ENCODE assay signal across 8 mouse cellular contexts in genomic region chr3:89244982-89245687, GRCm38 (mm10). TPM values are rescaled to one million over a fixed set of nuclear protein-coding genes. Genes with fewer than 3 reads are reported as not detected.
DNase-seq lines count a peak whose midpoint lies in the region; ATAC-seq lines count a peak whose summit lies in the region.

No protein-coding gene starts in this region.

- H3K9me3 ChIP-seq in hindbrain, embryonic 13.5 days, result no peaks in the 10 kb centered on the region
- H3K9me3 ChIP-seq in limb, embryonic 15.5 days, result no peaks in the 10 kb centered on the region

- peak overlapping the region; percentile 93 for H3K4me2 ChIP-seq in hindbrain, embryonic 13.5 days
- H3K4me2 ChIP-seq in limb, embryonic 15.5 days, result peak overlapping the region; percentile 82

- WGBS in hindbrain, embryonic 13.5 days, result under 1% methylated on average over 15 of the region's 26 CpGs
- 1% methylated on average over 19 of the region's 26 CpGs for WGBS in limb, embryonic 15.5 days

- DNase-seq in adrenal gland, postnatal 14 days, result peak; percentile 60
- DNase-seq in adrenal gland, postnatal 4 days (ENCODE audit: low spot score in 2 of 2), result no peak
- DNase-seq in A20 (ENCODE audit: low read depth, low spot score), result peak; percentile 80
- peak; percentile 66 for DNase-seq in cerebellum, adult 9-10 months
- peak; percentile 72 for DNase-seq in right cerebral cortex, adult 18-20 months
- DNase-seq in gastrocnemius, postnatal 25 days, result no peak

- H3K9ac ChIP-seq in hindbrain, embryonic 13.5 days, result peak overlapping the region; percentile 88
- peak overlapping the region; percentile 39; the same call in 1 of the 2 replicates for H3K9ac ChIP-seq in limb, embryonic 15.5 days

- H3K27ac ChIP-seq in hindbrain, embryonic 13.5 days, result peak overlapping the region; percentile 98
- peak overlapping the region; percentile 86 for H3K27ac ChIP-seq in limb, embryonic 15.5 days

- ATAC-seq in hindbrain, embryonic 13.5 days (ENCODE audit: low FRiP score), result peak; percentile 67
- ATAC-seq in limb, embryonic 15.5 days (ENCODE audit: insufficient number of reproducible peaks, low FRiP score, low TSS enrichment, low read depth), result 0 out of 2 replicates have a peak, but pooled peaks have one; percentile 5

- H3K4me1 ChIP-seq in hindbrain, embryonic 13.5 days (replicated peaks), result peaks cover 50% of the 10 kb centered on the region
- H3K4me1 ChIP-seq in limb, embryonic 15.5 days, result peaks cover 37% of the 10 kb centered on the region

- no peaks in the 10 kb centered on the region for H3K27me3 ChIP-seq in hindbrain, embryonic 13.5 days
- H3K27me3 ChIP-seq in limb, embryonic 15.5 days, result no peaks in the 10 kb centered on the region

- H3K36me3 ChIP-seq in hindbrain, embryonic 13.5 days, result peaks cover 40% of the 10 kb centered on the region
- H3K36me3 ChIP-seq in limb, embryonic 15.5 days, result peaks cover 34% of the 10 kb centered on the region

- peak overlapping the region; percentile 72 for H3K4me3 ChIP-seq in hindbrain, embryonic 13.5 days
- peak overlapping the region; percentile 83 for H3K4me3 ChIP-seq in limb, embryonic 15.5 days

RNA-seq across cellular contexts. Expression of gene Krtcap2, which starts 0.6 kb away (rescaled TPM):
- 95.0 and 110 TPM in 2 replicates for total RNA-seq in adrenal gland, postnatal 14 days (2021)
- total RNA-seq in adrenal gland, postnatal 4 days (2021), result 100 to 1,000 TPM; 120 to 130 TPM
- polyA plus RNA-seq in hindbrain, embryonic 13.5 days (2015; fragmentation: Nextera tagmentation; extraction: Ambion mirVana), result 205 and 209 TPM in 2 replicates
- polyA plus RNA-seq in limb, embryonic 15.5 days (2015; fragmentation: Nextera tagmentation; extraction: Ambion mirVana), result 307 and 334 TPM in 2 replicates
- total RNA-seq in gastrocnemius, postnatal 25 days (2021), result 10 to 100 TPM; 66.6 to 78.8 TPM

RNA-seq across cellular contexts. Expression of gene Trim46, which starts 1.0 kb away (rescaled TPM):
- total RNA-seq in adrenal gland, postnatal 14 days (2021), result 1.4 and 3.2 TPM in 2 replicates
- 1 to 10 TPM; 3.4 to 4.9 TPM for total RNA-seq in adrenal gland, postnatal 4 days (2021)
- 64.3 and 68.1 TPM in 2 replicates for polyA plus RNA-seq in hindbrain, embryonic 13.5 days (2015; fragmentation: Nextera tagmentation; extraction: Ambion mirVana)
- polyA plus RNA-seq in limb, embryonic 15.5 days (2015; fragmentation: Nextera tagmentation; extraction: Ambion mirVana), result 4.0 and 4.7 TPM in 2 replicates
- total RNA-seq in gastrocnemius, postnatal 25 days (2021), result under 1 TPM; 0.28 to 0.38 TPM

RNA-seq across cellular contexts. Expression of gene Dpm3, which starts 14.0 kb away (rescaled TPM):
- total RNA-seq in adrenal gland, postnatal 14 days (2021), result 107 and 116 TPM in 2 replicates
- 100 to 1,000 TPM; 108 TPM for total RNA-seq in adrenal gland, postnatal 4 days (2021)
- polyA plus RNA-seq in hindbrain, embryonic 13.5 days (2015; fragmentation: Nextera tagmentation; extraction: Ambion mirVana), result 74.4 and 76.2 TPM in 2 replicates
- 131 and 161 TPM in 2 replicates for polyA plus RNA-seq in limb, embryonic 15.5 days (2015; fragmentation: Nextera tagmentation; extraction: Ambion mirVana)
- total RNA-seq in gastrocnemius, postnatal 25 days (2021), result 10 to 100 TPM; 24.7 to 28.8 TPM

RNA-seq across cellular contexts. Expression of gene Muc1, which starts 16.3 kb away (rescaled TPM):
- 0.64 and 1.3 TPM in 2 replicates for total RNA-seq in adrenal gland, postnatal 14 days (2021)
- 1 to 10 TPM; 1.2 to 8.9 TPM for total RNA-seq in adrenal gland, postnatal 4 days (2021)
- polyA plus RNA-seq in hindbrain, embryonic 13.5 days (2015; fragmentation: Nextera tagmentation; extraction: Ambion mirVana), result 1.3 and 2.8 TPM in 2 replicates
- 0.64 and 0.68 TPM in 2 replicates for polyA plus RNA-seq in limb, embryonic 15.5 days (2015; fragmentation: Nextera tagmentation; extraction: Ambion mirVana)
- total RNA-seq in gastrocnemius, postnatal 25 days (2021), result under 1 TPM; 0.38 to 0.51 TPM

RNA-seq across cellular contexts. Expression of gene Mtx1, which starts 18.2 kb away (rescaled TPM):
- 152 and 162 TPM in 2 replicates for total RNA-seq in adrenal gland, postnatal 14 days (2021)
- 100 to 1,000 TPM; 179 to 182 TPM for total RNA-seq in adrenal gland, postnatal 4 days (2021)
- polyA plus RNA-seq in hindbrain, embryonic 13.5 days (2015; fragmentation: Nextera tagmentation; extraction: Ambion mirVana), result 161 and 166 TPM in 2 replicates
- polyA plus RNA-seq in limb, embryonic 15.5 days (2015; fragmentation: Nextera tagmentation; extraction: Ambion mirVana), result 156 and 180 TPM in 2 replicates
- total RNA-seq in gastrocnemius, postnatal 25 days (2021), result 10 to 100 TPM; 42.2 to 47.6 TPM

Comparison
In these comparisons a context has a peak if more than half of its experiments do, and no peak if none do; other contexts are left out.
1. DNase-seq: peak in adrenal gland, postnatal 14 days (single experiment), A20 (single experiment), cerebellum, adult 9-10 months (single experiment) and right cerebral cortex, adult 18-20 months (single experiment); none in adrenal gland, postnatal 4 days (0 of 2) and gastrocnemius, postnatal 25 days (single experiment).